Mouse (Mus musculus): ENCODE data around the gene Sh3pxd2a. TPM values are rescaled to one million over a fixed set of nuclear protein-coding genes. Genes with fewer than 3 reads are reported as not detected.

The Sh3pxd2a gene
- total and polyA plus RNA-seq, 3 experiments = 1.3 to 4.6 (median 3.2) TPM

DNA sequence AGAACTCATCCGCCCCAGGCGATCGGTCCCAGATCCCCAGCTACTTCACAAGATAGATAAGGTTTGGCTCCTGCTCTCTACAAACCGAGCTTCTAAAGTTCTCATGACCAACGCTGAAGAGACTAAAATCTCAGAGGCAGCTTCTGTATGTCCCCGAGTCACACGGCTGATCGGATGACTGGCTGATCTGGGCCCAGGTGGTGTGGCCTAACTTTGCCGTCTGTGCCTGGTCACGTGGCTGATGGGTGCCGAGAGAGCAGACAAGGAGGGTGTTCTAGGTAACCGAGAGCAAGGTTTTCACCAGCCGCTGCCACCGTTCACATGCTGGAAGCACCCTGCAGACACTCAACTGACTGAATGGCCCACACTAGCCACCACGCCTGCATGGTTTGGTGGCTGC, 83.2 kb downstream of the Sh3pxd2a start:
- peaks cover 3 to 19% of the 10 kb centered on the region in 2 experiments; a peak in 3 of 4 replicates for H3K4me1 ChIP-seq (ENCODE audit: control insufficient read depth in 1 of 2, insufficient read depth in 2 of 2)
- in situ Hi-C loops (cut with MboI; ENCODE audit: low pct_ligation_motif_present, low pct_unique_long_range_greater_than_20kb, low sequenced_read_pairs) (no loop called here), dilution Hi-C loops (cut with MboI; ENCODE audit: extremely low pct_ligation_motif_present, extremely low pct_unique_long_range_greater_than_20kb, low sequenced_read_pairs) (no loop called here)
- no peaks in the 10 kb centered on the region for H3K27me3 ChIP-seq (replicated peaks)
- H3K4me3 ChIP-seq (replicated peaks in 1 of 3; ENCODE audit: low read depth in 2 of 3, low read length in 2 of 3, poor library complexity in 1 of 3) = no peak overlapping the region
- no peak overlapping the region for H3K4me2 ChIP-seq (ENCODE audit: insufficient read depth, low read depth, poor library complexity, severe bottlenecking)
- H3K36me3 ChIP-seq (replicated peaks in 1 of 2; ENCODE audit: control insufficient read depth in 1 of 2, insufficient read depth in 1 of 2, low read length in 1 of 2) = peaks cover 0 to 12% of the 10 kb centered on the region in 2 experiments
- no peak for TF ChIP-seq MEF2A (IDR thresholded peaks at IDR 0.05; ENCODE audit: borderline replicate concordance, low read depth, low read length)
- no peak for TF ChIP-seq BHLHE40 (IDR thresholded peaks at IDR 0.05; ENCODE audit: low read depth, low read length)
- TF ChIP-seq RAD21 (IDR thresholded peaks at IDR 0.05; ENCODE audit: low read depth, low read length) = no peak
- no peak for TF ChIP-seq GABPA (IDR thresholded peaks at IDR 0.05; ENCODE audit: insufficient replicate concordance, low read depth, low read length)
- H3K9me3 ChIP-seq (replicated peaks; ENCODE audit: low read length) = no peaks in the 10 kb centered on the region
- no peak overlapping the region for H3K9ac ChIP-seq (ENCODE audit: insufficient read depth, low read depth)
- DNase-seq (ENCODE audit: extremely low read depth) = no peak
- H3K27ac ChIP-seq (ENCODE audit: insufficient read depth, low read depth) = no peak overlapping the region
- no peaks in the 10 kb centered on the region for H3K79me2 ChIP-seq (replicated peaks; ENCODE audit: control insufficient read depth, extremely low read depth, insufficient read depth, poor library complexity, severe bottlenecking)

DNA sequence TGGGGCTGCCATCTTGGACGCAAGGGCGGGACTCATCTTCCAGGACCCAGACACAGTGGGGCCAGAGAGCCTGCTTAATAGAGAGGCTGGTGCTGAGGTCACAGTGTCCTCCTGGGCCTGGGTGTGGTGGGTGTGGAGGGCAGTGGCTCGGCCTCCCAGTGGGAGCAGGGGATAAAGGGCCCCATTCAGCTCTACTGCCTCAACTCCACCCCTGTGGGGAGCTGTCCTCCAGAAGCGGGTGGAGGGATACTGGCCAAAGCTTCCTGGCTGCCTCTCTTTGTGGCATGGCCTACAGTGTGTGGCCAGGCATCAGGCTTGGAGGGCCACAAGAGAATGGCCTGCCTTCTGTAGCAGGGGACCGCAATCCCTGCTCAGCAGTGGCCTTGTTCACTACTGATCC, 85.1 kb downstream of the Sh3pxd2a start:
- Histone ChIP-seq H3K9ac (ENCODE audit: insufficient read depth, low read depth) (no peak overlapping the region), H3K4me2 (ENCODE audit: insufficient read depth, low read depth, poor library complexity, severe bottlenecking) (no peak overlapping the region), H3K27ac (ENCODE audit: insufficient read depth, low read depth) (no peak overlapping the region)

DNA sequence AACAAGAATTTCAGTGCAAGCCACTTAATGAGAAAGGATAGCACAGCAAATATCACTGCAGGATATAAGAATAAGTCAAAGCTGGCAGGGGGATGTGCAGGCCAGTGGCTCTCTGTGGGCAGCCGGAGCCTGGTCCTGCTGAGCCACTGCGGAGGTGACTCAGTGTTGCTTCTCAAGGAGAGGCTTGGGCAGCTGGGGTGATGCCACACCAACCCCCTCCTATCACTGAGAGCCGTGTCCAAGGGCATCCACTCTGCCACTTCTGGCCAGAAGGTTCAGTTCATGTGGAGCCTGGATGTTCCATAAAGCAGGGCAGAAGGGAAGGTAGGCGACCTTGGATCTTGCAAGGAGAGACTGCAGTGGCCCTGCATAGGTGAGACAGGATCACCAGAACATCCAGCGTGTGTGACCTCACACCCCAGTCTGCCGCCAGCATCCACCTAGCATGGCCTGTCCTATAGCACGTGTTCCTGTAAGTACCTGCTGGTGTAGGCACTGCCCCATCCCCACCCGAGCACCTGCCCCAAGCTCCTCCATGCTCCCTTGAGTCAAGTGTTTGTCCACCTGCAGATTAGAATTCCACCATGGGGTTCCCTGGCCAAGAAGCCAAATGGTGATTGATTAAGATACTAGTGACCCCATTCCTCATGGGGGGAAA, 89.2 kb downstream of the Sh3pxd2a start:
- dilution Hi-C loops (cut with MboI; ENCODE audit: extremely low pct_ligation_motif_present, extremely low pct_unique_long_range_greater_than_20kb, low sequenced_read_pairs) = no loop called here
- in situ Hi-C loops (cut with MboI; ENCODE audit: low pct_ligation_motif_present, low pct_unique_long_range_greater_than_20kb, low sequenced_read_pairs) = loop anchor here (25.0 kb wide), 1 partner anchor 487 kb away; the partner anchor contains the start of genes Gsto1 and Gsto2
- TF ChIP-seq UBTF (IDR thresholded peaks at IDR 0.05; ENCODE audit: low read depth, low read length) (no peak), HCFC1 (IDR thresholded peaks at IDR 0.05; ENCODE audit: low read depth, low read length) (no peak), CHD2 (IDR thresholded peaks at IDR 0.05; ENCODE audit: low read length) (no peak), ZKSCAN1 (IDR thresholded peaks at IDR 0.05; ENCODE audit: borderline replicate concordance, low read depth, low read length) (no peak), TCF12 (IDR thresholded peaks at IDR 0.05; ENCODE audit: low read depth, low read length) (no peak), NRF1 (IDR thresholded peaks at IDR 0.05; ENCODE audit: low read depth, low read length) (no peak), POLR2AphosphoS2 (IDR thresholded peaks at IDR 0.05; ENCODE audit: low read depth, low read length) (no peak), SMC3 (IDR thresholded peaks at IDR 0.05; ENCODE audit: low read depth, low read length) (no peak)

More for the DNA sequence above, 85.1 kb downstream of the Sh3pxd2a start:
- Histone ChIP-seq H3K36me3 (replicated peaks in 1 of 2; ENCODE audit: control insufficient read depth in 1 of 2, insufficient read depth in 1 of 2, low read length in 1 of 2) (peaks cover 0 to 13% of the 10 kb centered on the region in 2 experiments), H3K9me3 (replicated peaks; ENCODE audit: low read length) (no peaks in the 10 kb centered on the region), H3K4me1 (ENCODE audit: control insufficient read depth in 1 of 2, insufficient read depth in 2 of 2) (peaks cover under 1 to 9% of the 10 kb centered on the region in 2 experiments; a peak in 3 of 4 replicates), H3K4me3 (replicated peaks in 1 of 3; ENCODE audit: low read depth in 2 of 3, low read length in 2 of 3, poor library complexity in 1 of 3) (no peak overlapping the region), H3K27me3 (replicated peaks) (no peaks in the 10 kb centered on the region), H3K79me2 (replicated peaks; ENCODE audit: control insufficient read depth, extremely low read depth, insufficient read depth, poor library complexity, severe bottlenecking) (no peaks in the 10 kb centered on the region)
- DNase-seq (ENCODE audit: extremely low read depth) = no peak
- in situ Hi-C loops (cut with MboI; ENCODE audit: low pct_ligation_motif_present, low pct_unique_long_range_greater_than_20kb, low sequenced_read_pairs) (no loop called here), dilution Hi-C loops (cut with MboI; ENCODE audit: extremely low pct_ligation_motif_present, extremely low pct_unique_long_range_greater_than_20kb, low sequenced_read_pairs) (no loop called here)
- TF ChIP-seq TBP (conservative IDR thresholded peaks at IDR 0.05; ENCODE audit: low read depth, low read length) (no peak), MAFK (IDR thresholded peaks at IDR 0.05; ENCODE audit: insufficient replicate concordance, low read length) (no peak), PAX5 (IDR thresholded peaks at IDR 0.05; ENCODE audit: low read length) (no peak), USF1 (IDR thresholded peaks at IDR 0.05; ENCODE audit: low read depth, low read length) (no peak), MAX (IDR thresholded peaks at IDR 0.05; ENCODE audit: low read length) (no peak), MYC (IDR thresholded peaks at IDR 0.05; ENCODE audit: low read depth, low read length) (no peak)

More for the DNA sequence above, 89.2 kb downstream of the Sh3pxd2a start:
- Histone ChIP-seq H3K9me3 (replicated peaks; ENCODE audit: low read length) (peaks cover 11% of the 10 kb centered on the region), H3K9ac (ENCODE audit: insufficient read depth, low read depth) (no peak overlapping the region), H3K36me3 (replicated peaks in 1 of 2; ENCODE audit: control insufficient read depth in 1 of 2, insufficient read depth in 1 of 2, low read length in 1 of 2) (peaks cover 0 to 33% of the 10 kb centered on the region in 2 experiments), H3K27me3 (replicated peaks) (no peaks in the 10 kb centered on the region), H3K27ac (ENCODE audit: insufficient read depth, low read depth) (no peak overlapping the region), H3K4me1 (ENCODE audit: control insufficient read depth in 1 of 2, insufficient read depth in 2 of 2) (no peaks in the 10 kb centered on the region), H3K4me3 (replicated peaks in 1 of 3; ENCODE audit: low read depth in 2 of 3, low read length in 2 of 3, poor library complexity in 1 of 3) (no peak overlapping the region), H3K4me2 (ENCODE audit: insufficient read depth, low read depth, poor library complexity, severe bottlenecking) (no peak overlapping the region), H3K79me2 (replicated peaks; ENCODE audit: control insufficient read depth, extremely low read depth, insufficient read depth, poor library complexity, severe bottlenecking) (no peaks in the 10 kb centered on the region)
- no peak for DNase-seq (ENCODE audit: extremely low read depth)

Data from CH12.LX (cell line).